Mouse (Mus musculus): ENCODE data around the gene Sfxn5. TPM values are rescaled to one million over a fixed set of nuclear protein-coding genes. Genes with fewer than 3 reads are reported as not detected.
A peak's percentile ranks its signal among the peaks of the same experiment; 100 is the strongest.

Gene Sfxn5
- 10 to 100 TPM; 16.2 to 27.2 (median 21.0) TPM for total RNA-seq (2022)

DNA sequence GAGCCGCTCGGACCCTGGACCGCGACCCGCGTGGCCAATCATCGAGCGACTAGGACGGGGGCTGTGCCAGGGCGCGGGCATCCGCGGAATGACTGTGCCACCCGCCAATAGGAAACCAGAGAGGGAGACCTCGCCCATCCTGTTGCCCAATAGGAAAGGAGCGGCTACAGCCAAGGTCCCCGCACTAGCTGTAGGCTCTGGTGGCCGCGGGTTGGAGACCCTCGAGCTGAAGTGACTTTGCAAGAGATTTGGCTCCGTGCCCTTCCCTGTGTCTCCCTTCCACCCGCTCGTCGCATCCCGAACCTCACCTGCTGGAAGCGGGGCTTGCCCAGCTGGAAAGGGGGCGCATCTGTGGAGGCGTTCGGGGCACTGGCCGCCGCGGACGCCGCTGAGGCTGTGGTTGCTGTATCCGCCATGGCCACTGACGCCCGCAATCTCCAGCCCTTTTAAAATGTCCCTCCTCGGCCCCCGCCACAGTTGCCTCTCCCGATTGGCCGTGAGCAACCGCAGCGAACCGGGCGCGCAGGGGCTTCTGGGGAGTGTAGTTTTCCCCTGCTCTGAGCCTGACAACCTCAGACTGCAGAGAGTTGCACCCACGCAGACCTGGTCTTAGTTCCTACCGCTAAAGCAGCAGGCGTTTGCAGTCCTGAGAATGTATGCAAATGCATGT lies at the start of gene Sfxn5:
Gene Sfxn5 (minus strand): TSS at position 423 of the 670 bp plus-strand sequence.
- DNase-seq = peak; percentile 95

DNA sequence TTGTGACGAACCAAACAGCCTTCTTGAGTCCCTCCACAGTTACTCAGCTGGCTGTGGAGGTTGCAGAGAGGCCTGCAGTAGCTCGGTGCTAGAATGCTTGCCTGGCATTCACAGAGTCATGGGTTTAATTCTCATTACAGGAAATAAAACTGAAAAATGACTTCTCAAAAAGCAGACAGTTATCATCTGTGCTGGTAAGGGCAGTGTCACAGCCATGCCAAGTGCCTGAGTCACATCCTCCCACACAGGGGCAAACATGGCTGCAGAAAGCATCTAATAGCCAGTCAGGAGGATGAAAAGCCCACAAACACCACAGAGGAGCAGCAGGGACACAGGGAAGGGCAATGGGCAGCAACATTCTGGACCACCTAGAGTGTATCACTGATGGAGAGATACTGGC lies 49.6 kb upstream of the Sfxn5 start:
- DNase-seq = no peak

DNA sequence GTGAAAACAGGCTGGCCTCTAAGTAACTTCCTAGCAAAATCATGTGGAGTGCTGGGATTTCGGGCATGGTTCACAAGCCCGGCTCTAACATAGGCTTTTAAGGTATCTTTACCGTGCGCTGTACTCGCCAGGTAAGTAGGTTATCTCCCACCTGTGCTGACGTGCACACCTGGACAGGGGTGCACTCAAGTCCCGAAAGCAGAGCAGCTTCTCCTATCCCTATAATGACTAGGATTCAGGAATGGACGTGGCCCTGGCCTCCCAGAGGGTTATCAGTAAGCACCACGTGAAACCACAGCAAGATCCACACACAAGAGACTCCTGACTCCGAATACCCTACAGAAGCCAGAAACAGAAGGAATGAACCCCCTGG lies 48.4 kb upstream of the Sfxn5 start:
- no peak for DNase-seq

DNA sequence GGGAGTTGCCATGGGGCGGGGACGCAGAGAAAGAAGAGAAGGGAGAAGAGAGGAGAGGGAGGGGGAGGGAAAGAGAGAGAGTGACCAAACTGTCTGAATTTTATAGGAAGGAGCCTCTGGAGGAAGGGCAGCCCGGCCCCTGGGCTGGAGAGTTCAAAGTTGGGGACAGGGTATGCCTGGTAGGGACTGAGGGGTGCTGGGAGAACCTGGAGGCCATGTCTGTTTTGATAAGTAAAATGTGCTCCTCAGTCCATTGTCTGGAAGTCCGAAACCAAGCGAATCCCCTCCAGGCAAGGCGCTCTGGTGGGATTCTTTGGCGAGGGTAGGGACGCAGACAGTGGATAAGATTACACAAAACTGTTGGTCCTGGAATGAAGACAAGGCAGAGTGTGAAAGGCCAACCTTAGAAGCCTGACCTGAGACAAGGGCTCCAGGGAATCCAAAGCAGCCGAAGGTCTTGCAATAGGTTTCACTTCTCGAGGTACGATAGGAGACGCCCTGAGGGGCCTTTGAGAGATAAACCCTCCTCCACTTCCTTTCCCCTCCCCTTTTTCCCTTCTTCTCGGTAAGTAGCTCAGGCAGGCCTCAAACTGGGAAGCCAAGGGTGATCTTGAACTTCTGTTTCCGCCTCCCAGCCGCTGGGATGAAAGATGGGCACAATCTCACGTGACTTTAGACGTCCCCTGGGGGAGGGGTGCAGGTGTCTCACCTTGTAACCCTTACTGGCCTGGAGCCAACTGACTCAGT lies 47.9 kb upstream of the Sfxn5 start:
- no peak for DNase-seq

DNA sequence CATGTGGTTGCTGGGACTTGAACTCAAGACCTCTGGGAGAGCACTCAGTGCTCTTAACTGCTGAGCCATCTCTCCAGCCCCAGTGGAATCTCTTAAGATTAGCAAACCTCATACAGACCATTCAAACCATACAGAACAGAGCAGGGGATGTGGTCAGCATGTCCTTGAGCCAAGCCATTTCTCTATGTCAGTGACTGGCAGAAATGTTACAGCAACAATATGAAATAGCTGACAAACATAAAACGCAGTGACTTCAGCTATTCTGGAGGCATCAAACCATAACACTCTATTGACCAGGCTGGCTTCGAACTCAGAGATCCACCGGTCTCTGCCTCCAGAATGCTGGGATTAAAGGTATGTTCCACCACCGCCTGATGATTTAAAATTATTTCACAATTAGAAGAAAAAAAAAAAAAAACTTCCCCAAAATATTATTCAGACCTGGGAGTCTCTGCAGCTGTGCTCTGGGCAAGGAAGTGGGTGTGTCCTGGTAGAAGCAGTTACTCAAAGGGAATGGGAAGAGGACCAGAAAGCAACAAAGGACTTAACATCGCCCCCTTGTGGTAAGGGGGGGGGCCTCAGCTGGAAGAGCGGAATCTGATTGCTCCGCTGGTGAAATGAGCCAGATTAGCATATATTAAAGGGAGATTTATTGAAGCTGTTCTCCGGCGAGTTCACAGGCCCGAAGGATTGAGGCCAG lies 47.1 kb upstream of the Sfxn5 start:
- peak; percentile 73 for DNase-seq

DNA sequence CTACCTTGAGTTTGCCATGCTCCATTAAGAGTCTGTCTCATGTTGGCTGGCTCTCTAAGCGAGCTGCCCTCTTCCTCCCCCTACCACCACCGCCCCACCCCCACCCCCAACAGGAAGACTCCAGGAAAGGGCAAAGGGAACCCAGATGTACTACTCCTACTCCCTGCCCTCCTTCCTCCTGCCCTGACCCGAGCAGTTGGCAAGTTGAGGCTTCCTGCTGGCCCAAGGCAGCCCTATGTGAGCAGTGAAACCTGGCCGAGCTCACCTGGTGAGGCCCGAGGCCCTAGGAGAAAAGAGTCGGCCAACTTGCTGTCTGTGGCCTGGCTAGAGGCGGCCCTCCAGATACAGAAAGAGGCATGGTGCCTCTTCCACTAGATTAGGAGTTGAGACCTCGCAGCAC lies 45.4 kb upstream of the Sfxn5 start:
- DNase-seq = no peak

DNA sequence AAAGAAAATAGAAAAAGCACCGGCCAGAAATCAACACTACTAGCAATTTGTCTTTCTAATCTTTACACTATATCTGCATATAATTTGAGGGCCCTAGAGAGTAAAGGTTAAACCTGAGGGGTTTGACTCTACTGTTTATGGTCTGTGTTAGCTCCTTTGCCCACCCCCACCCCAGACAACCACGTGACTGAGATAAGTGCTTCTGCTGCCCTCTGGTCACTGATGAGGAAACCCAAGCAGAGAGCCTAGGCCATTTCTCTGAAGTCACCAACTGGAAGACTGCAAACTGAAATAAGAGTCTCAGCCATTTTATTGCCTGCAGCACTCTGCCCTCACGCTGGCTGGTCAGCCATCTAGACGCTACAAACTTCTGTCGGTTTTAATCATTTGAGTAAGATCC lies 44.7 kb upstream of the Sfxn5 start:
- no peak for DNase-seq

DNA sequence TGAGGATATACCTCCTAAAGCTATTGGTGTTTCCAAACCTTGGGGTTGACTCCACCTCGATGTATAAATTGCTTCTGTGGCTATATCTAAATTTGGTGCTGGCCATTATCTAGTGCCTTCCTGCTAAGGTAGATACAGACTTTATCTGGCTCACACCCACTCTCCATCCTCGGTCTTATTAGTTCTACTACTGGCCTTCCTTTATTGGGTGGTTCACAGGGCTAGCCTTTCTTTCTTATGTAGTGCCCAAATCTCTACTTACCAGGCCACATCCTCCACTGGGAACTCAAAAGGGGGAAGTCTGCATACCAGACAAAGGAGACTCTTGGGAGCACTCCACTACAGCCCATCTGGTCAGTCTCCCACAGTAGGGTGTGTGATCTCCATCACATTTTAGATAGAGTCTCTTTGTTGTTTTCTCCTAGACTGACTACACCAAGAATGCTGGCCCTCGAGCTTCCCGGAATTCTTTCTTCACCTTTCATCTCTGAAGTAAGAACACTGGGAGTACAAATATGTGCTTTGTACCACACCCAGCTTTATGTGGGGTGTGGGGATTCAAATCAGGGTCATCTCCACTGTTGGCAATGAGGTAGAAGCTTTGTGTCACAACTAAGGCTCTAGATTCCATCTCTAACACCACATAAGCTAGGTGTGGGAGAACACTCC lies 44.0 kb upstream of the Sfxn5 start:
- no peak for DNase-seq

DNA sequence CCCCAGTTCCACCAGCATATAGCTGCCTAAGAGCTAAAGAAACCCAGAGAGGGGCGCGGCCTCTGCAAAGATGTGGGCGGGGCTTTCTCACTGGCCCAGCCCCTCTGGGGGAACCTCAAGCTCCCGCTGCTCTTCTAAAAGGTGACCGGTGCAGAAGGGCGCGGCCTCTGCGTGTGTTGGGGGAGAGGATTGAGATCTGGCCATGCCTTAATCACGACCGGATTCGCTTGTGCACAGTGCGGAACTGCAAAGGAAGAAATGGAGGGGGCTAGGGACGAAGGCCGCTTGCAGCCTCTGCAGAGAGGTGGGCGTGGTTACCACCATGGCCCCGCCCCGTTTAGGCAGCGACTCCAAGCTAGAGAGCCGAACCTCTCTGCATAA lies 41.5 kb upstream of the Sfxn5 start:
- DNase-seq = peak; percentile 93

DNA sequence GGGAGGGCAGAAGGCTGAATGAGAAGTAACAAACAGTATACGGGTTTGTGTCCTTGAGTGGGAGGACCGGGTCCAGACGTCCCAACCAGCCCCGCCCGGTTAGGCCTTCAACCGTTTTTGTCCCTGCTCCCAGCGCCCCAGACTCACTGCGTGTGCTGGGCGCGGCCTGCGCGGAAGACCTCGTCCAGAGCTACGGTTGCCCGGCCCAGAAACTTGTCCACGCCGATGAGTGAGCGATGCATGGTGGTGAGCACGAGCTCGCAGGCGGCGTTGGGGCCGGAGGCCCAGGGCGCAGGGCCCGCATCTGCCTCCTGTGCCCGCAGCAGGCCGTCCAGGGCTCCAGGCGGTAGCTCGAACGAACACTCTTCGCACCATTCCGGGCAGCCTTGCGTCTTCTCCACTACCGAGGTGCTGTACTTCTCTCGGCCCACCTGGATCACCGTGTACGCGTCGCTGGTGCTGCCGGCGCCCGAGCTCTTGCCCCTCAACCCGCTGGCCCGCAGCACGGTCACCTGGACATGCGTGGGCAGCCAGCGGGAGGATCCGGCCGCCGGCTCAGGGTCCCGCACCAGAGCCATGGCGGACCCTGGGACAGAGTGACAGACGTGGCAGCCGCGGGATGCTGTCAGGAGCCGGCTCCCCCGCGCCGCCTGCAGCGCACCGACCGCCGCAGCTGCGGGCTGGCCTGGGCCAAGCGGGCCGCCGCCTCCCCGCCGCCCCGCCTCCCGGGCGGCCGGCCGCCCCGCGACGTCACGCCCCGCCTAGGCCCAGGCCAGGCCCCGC lies 40.9 kb upstream of the Sfxn5 start, which contains the start of gene Rab11fip5:
Gene Rab11fip5 (minus strand): TSS at position 684 of the 783 bp plus-strand sequence.
- no peak for DNase-seq

DNA sequence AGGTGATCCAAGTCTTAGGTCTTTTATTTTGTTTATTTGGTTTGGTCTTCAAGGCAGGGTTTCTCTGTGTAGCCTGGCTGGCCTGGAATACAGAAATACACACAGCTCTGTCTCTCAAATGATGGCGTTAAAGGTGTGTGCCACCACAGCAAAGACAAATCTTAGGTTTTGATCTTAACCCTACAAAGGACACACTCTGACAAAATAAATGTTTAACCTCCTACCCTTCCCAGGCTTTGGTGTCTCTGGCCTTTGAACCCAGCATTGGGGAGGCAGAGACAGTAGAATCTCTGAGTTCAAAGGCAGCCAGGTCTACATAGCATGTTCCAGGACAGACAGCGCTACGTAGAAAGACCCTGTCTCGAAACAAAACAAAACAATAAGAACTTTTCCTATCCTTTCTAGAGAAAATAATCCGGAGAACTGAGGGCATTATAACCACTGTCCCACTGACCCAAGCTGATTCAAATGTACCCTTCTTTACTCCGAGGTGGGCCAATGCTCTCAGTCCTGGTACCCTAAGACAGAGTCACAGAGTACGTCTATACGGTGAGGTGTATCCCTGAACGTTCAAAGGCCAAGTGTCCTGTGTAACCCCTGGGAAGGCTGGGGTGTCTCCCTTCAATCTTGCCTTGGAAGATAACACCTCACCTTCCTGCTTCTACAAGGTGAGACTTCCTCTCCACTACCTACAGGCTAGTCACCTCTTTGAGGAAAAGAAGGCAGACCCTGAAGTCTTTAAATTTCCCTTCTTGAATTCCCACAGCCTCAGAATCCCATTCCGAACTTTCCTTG lies 40.0 kb upstream of the Sfxn5 start:
- no peak for DNase-seq

DNA sequence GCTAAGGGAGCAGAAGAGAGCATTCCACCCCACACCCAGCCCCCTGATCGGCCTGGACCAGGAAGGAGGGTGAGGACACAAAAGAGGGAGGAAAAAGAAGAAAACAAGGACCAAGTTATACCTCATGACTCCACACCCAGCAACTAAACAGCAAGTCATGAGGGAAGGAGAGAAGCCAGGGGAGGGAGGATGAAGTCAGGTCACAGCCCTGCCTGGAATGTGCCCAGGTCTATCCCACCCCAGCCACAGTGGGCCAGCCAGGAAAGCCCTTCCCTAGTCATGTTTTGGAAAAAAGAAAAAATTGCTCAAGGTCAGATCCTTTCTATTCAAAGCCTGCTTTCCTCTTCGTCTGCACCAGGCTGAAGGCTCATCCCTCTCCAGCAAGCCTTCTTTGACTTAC lies 39.3 kb upstream of the Sfxn5 start:
- DNase-seq = no peak

DNA sequence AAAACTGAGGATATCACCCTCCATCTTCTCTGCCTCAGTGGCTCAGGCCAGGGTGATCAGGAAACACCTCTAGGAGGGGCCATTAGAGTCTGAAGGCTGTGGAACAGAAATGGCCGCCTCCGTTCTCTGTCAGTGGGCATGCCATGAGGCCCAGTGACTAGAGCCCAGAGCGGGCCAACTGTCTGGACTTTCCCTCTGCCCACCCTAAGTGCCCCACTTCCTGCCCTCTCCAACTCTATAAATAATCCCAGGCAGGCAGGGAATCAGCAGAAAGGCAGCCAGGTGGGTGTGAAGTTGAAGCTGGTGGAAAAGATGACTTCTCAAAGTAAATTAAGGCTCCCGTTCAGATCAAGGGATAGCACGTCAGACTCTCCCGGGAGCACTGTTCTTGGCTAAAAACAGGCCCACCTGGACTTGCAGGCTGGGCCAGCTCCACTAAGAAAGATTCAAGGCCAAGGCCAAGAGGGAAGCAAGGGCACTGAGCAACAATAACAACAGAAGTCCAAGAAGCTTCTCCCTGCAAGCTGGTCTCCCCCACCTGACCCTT lies 38.7 kb upstream of the Sfxn5 start:
- DNase-seq = no peak

DNA sequence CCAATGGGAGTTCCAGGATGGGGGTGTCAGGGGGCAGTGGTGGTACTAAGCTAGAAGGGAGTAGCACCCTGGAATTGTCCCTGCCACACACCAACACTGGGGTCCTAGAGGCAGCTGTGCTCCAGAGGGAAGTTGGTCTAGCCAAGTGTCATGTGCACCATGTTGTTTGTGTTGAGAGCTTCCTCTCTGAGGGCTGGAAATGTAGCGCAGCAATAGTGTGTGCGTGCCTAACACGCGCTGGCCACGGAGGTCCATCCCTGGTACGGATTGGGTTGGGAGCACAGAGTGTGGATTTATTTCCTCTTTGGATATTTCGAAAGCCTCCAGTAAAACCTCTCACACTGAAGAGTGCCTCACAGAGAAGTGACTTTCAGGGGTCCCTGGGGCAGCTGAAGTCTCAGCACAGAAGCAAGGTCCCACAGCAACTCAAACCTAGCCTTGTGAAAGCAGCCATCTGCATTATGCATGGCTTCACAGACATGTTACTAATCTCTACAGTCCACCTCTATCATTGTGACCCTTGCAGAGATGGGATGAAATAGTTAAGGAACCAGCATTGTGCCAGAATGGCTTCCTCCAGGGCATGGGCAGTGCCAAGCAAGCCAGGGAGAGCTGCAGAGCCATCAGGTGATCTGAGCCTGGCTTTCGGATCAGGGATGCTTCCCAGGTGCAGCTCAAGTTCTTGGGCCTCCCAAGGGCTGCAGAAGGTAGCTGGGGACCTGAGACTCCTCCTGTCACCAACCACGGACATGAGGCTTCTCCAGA lies 37.6 kb upstream of the Sfxn5 start:
- no peak for DNase-seq

DNA sequence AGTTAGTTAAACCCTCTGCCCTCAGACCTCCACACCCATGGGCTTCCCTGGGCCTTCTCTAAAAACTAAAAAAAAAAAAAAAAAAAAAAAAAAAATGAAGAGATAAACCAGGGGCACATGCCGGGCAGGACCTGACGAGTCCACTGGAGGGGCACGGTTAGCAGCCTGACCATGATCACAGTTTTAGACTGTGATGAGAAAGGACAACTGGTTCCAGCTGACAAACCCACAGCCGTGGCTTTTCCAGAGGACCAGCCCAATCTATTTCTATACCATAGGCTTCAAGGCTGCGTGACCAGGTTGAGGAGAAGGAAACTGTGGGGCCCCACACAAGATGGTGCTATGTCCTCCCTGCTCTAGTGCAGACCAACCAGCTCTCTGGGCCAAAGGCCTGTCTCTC lies 36.8 kb upstream of the Sfxn5 start:
- DNase-seq = no peak

DNA sequence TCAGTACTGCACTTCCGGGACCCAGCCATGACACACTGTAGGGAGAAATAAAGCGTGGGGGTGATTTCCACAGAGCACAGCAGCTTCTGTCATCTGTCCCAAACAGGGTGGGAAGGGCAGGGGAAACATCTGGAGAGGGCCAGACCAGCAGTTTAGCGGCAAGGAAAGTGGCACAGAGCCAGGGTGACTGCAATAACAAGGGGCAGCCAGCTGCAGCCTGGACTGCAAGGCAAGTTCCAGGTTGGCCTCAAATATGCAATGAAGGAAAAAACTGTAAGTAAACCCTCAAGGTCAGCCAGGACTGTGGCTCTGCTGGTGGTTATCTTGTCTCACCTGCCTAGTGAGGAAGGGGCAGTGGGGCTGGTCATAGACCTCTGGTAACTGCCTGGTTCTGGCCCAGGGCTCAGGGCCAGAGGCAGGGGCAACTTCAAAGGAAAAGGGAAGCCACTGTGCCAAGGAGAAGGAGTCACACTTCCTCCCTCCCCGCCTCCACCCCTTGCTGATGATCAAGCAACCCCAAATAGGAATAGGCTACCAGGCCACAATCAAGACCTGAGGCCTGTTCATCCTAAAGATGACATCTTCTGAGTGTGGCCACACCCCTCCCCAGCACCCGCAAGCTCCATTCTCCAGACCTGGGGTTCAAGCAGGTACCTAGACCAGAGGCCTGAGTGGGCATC lies 36.1 kb upstream of the Sfxn5 start:
- peak; percentile 71 for DNase-seq

DNA sequence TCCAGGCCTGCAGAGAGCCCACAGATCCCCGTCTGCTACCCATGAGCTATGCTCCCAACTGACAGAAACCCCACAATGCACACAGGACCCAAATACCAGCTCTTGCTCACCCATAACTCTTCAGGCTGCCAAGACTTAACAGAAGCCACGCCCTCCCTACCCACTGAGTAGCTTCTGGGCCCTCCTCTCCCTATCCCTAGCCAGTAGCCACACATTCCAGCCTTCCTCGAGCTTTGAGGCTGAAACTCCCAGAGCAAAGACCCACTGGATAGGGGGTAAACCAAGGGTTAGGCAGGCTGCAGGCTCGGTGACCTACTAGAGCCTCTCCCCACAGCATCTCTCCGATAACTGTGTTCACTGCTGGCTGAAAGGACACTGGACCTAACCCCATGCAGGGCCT lies 35.5 kb upstream of the Sfxn5 start:
- DNase-seq = no peak

DNA sequence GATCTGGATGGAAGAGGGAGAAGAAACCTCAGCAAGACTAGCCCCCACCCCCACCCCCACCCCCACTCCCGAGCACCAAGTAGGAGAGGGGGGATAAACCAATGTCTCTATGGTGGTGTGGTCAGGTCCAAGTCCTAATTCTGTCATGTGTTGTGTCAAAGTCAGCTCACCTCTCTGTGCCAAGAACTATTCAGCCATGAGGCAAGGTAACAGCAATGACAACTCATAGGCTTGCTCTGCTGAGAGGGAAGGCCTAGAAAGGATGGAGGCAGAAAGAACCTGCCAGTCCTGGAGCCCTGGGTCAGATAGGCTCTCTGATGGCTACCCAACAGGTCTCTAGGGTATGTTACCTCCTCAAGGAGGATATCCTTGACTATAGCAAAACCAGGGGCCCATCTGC lies 34.9 kb upstream of the Sfxn5 start:
- no peak for DNase-seq

DNA sequence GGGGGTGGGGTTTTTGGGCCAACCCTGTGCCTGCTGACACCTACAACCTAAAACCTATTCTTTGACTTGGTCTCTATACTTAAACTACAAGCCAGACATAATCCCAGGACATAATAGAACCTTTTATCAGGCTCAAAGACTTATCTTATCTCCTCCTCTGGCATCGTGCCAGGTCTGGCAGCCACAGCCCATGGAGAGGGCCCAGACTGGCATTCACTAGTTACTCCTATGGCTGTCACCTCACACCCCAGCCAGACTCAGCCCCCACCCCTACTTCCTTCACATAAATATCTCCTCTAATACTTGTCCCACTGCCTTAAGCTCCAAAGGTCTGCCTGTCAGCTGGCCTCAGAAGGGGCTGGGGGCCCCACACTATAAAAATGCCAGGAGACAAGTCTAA lies 33.2 kb upstream of the Sfxn5 start:
- DNase-seq = no peak

DNA sequence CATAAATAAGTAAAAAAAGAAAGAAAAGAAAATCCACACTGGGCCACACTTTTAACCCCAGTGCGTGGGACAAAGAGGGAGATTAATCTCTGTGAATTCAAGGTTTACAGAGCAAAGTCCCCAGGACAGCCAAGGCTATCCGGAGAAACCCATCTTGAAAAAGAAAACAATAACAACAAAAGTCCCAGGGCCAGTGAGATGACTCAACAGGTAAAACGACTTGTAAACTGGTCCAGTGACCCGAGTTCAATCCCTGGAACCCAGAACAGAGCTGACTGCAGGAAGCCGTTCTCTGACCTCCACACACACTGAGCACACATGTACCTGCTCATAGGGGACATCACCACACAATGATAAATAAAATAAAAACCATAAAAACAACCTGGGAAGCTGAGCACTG lies 31.2 kb upstream of the Sfxn5 start:
- no peak for DNase-seq

Measured in adrenal gland, adult 8-10 months (tissue).